Mouse (Mus musculus) liver, embryonic 16.5 days (tissue): ENCODE data around the gene Cers6. TPM values are rescaled to one million over a fixed set of nuclear protein-coding genes. Genes with fewer than 3 reads are reported as not detected.
A peak's percentile ranks its signal among the peaks of the same experiment; 100 is the strongest.

Source experiments
- ATAC-seq: fragments of 200-750 bp; cut with Nextera tagmentation; 2 replicates; pipeline ENCODE4 v1.8.0; 2017; ENCODE audit warnings: low read depth, mild to moderate bottlenecking, moderate number of reproducible peaks, moderate library complexity
- H3K27ac ChIP-seq: fragments of 300-500 bp; sonication (generic); 2 replicates; pipeline ENCODE4 v1.5.1; 2014; ENCODE audit warnings: mild to moderate bottlenecking, low read length
- H3K27me3 ChIP-seq: fragments of 300-500 bp; sonication (generic); 2 replicates; pipeline ENCODE4 v1.6.1; 2014; ENCODE audit warnings: low read depth, low read length, mixed read lengths; ENCODE audit not compliant: control insufficient read depth, insufficient read depth
- H3K36me3 ChIP-seq: fragments of 300-500 bp; sonication (generic); 2 replicates; pipeline ENCODE4 v1.6.1; 2014; ENCODE audit warnings: mild to moderate bottlenecking; ENCODE audit not compliant: control insufficient read depth, insufficient read depth
- H3K4me1 ChIP-seq: fragments of 300-500 bp; sonication (generic); 2 replicates; pipeline ENCODE4 v1.6.1; 2014; ENCODE audit warnings: low read depth, low read length, mixed read lengths; ENCODE audit not compliant: control insufficient read depth
- H3K4me2 ChIP-seq: fragments of 300-500 bp; sonication (generic); 2 replicates; pipeline ENCODE4 v1.6.1; 2014; ENCODE audit warnings: low read depth, low read length, mixed read lengths
- H3K4me3 ChIP-seq: fragments of 300-500 bp; sonication (generic); 2 replicates; pipeline ENCODE4 v1.5.1; 2014; ENCODE audit warnings: low read depth, mild to moderate bottlenecking, low read length
- H3K9ac ChIP-seq: fragments of 300-500 bp; sonication (generic); 2 replicates; pipeline ENCODE4 v1.6.1; 2014; ENCODE audit warnings: low read depth, low read length
- H3K9me3 ChIP-seq: fragments of 300-500 bp; sonication (generic); replicated peaks from 2 replicates; pipeline ENCODE4 v1.6.1; 2016; ENCODE audit warnings: low read length; ENCODE audit not compliant: control insufficient read depth
- WGBS: fragments of 180-500 bp; shearing (Covaris S2); extraction: QIAGEN DNeasy Blood & Tissue Kit; methylation state at CpG from one replicate; pipeline ENCODE4 v1.1.7; 2014; ENCODE audit not compliant: insufficient replicate concordance; 5-methylcytosine and 5-hydroxymethylcytosine counted together
- polyA plus RNA-seq: library from polyadenylated mRNA; unstranded; fragments of >200 nt; fragmentation: Nextera tagmentation; extraction: Ambion mirVana; gene quantifications from 2 replicates; pipeline ENCODE4 v1.2.1, GENCODE M21; 2015

Gene Cers6
- polyA plus RNA-seq, 1 experiment from 2014 or later: 10.7 TPM

- 58% methylated on average over 4 of the region's 4 CpGs for WGBS
- Histone ChIP-seq H3K27me3 (no peaks in the 10 kb centered on the region), H3K9me3 (no peaks in the 10 kb centered on the region), H3K9ac (no peak overlapping the region), H3K4me3 (no peak overlapping the region), H3K4me1 (no peaks in the 10 kb centered on the region), H3K36me3 (no peaks in the 10 kb centered on the region), H3K4me2 (no peak overlapping the region), H3K27ac (no peak overlapping the region)
- no peak for ATAC-seq
Observed at GRCm38 (mm10) chr2:69121681-69122080, 260.4 kb downstream of the Cers6 start.

GRCm38 (mm10) chr2:69125425-69125824 lies 264.2 kb downstream of the Cers6 start:
- Histone ChIP-seq H3K4me1 (no peaks in the 10 kb centered on the region), H3K4me3 (no peak overlapping the region), H3K9ac (no peak overlapping the region), H3K27ac (no peak overlapping the region), H3K36me3 (no peaks in the 10 kb centered on the region), H3K27me3 (no peaks in the 10 kb centered on the region), H3K4me2 (no peak overlapping the region), H3K9me3 (no peaks in the 10 kb centered on the region)
- WGBS: 37% methylated on average over 3 of the region's 3 CpGs
- no peak for ATAC-seq

- no peaks in the 10 kb centered on the region; the same call in 1 of the 2 replicates for H3K4me1 ChIP-seq
- WGBS: 61% methylated on average over 7 of the region's 7 CpGs
- H3K36me3 ChIP-seq: no peaks in the 10 kb centered on the region
- no peak for ATAC-seq
- H3K9ac ChIP-seq: no peak overlapping the region
- no peak overlapping the region for H3K27ac ChIP-seq
- no peak overlapping the region for H3K4me3 ChIP-seq
- H3K27me3 ChIP-seq: no peaks in the 10 kb centered on the region
- H3K9me3 ChIP-seq: no peaks in the 10 kb centered on the region
- H3K4me2 ChIP-seq: no peak overlapping the region
Observed at GRCm38 (mm10) chr2:69128321-69128720, 267.1 kb downstream of the Cers6 start.

- H3K9me3 ChIP-seq: no peaks in the 10 kb centered on the region
- ATAC-seq: no peak; the same call in 1 of the 2 replicates
- no peaks in the 10 kb centered on the region; the same call in 1 of the 2 replicates for H3K4me1 ChIP-seq
- H3K9ac ChIP-seq: no peak overlapping the region
- no peak overlapping the region for H3K27ac ChIP-seq
- 25% methylated on average over 10 of the region's 10 CpGs for WGBS
- H3K4me3 ChIP-seq: no peak overlapping the region
- H3K4me2 ChIP-seq: no peak overlapping the region
- H3K36me3 ChIP-seq: no peaks in the 10 kb centered on the region
- H3K27me3 ChIP-seq: no peaks in the 10 kb centered on the region
Observed at GRCm38 (mm10) chr2:69128921-69129395, 267.7 kb downstream of the Cers6 start.

- Histone ChIP-seq H3K4me2 (no peak overlapping the region), H3K9ac (no peak overlapping the region), H3K27me3 (no peaks in the 10 kb centered on the region), H3K27ac (no peak overlapping the region), H3K9me3 (no peaks in the 10 kb centered on the region), H3K36me3 (no peaks in the 10 kb centered on the region), H3K4me1 (no peaks in the 10 kb centered on the region; the same call in 1 of the 2 replicates), H3K4me3 (no peak overlapping the region)
- 54% methylated on average over 7 of the region's 7 CpGs for WGBS
- 0 out of 2 replicates have a peak, but pooled peaks have one; percentile 27 for ATAC-seq
Observed at GRCm38 (mm10) chr2:69129425-69130210, 268.4 kb downstream of the Cers6 start.

- no peak overlapping the region for H3K27ac ChIP-seq
- H3K27me3 ChIP-seq: no peaks in the 10 kb centered on the region
- H3K4me3 ChIP-seq: no peak overlapping the region
- WGBS: 68% methylated on average over 3 of the region's 3 CpGs
- ATAC-seq: peak; percentile 57
- no peak overlapping the region for H3K4me2 ChIP-seq
- H3K9me3 ChIP-seq: no peaks in the 10 kb centered on the region
- H3K36me3 ChIP-seq: no peaks in the 10 kb centered on the region
- H3K9ac ChIP-seq: no peak overlapping the region
- H3K4me1 ChIP-seq: no peaks in the 10 kb centered on the region; the same call in 1 of the 2 replicates
Observed at GRCm38 (mm10) chr2:69132046-69132445, 270.8 kb downstream of the Cers6 start.

- no peaks in the 10 kb centered on the region for H3K27me3 ChIP-seq
- H3K4me3 ChIP-seq: no peak overlapping the region
- ATAC-seq: no peak
- no peak overlapping the region; the same call in 1 of the 2 replicates for H3K4me2 ChIP-seq
- WGBS: 42% methylated on average over 5 of the region's 5 CpGs
- H3K9me3 ChIP-seq: no peaks in the 10 kb centered on the region
- no peaks in the 10 kb centered on the region; the same call in 1 of the 2 replicates for H3K4me1 ChIP-seq
- no peak overlapping the region for H3K9ac ChIP-seq
- H3K27ac ChIP-seq: no peak overlapping the region
- H3K36me3 ChIP-seq: no peaks in the 10 kb centered on the region
Observed at GRCm38 (mm10) chr2:69132488-69133040, 271.3 kb downstream of the Cers6 start.

GRCm38 (mm10) chr2:69134186-69134585 lies 272.9 kb downstream of the Cers6 start:
- H3K27ac ChIP-seq: no peak overlapping the region
- H3K36me3 ChIP-seq: no peaks in the 10 kb centered on the region
- H3K4me2 ChIP-seq: no peak overlapping the region
- 57% methylated on average over 1 of the region's 1 CpGs for WGBS
- H3K9ac ChIP-seq: no peak overlapping the region
- no peaks in the 10 kb centered on the region; the same call in 1 of the 2 replicates for H3K4me1 ChIP-seq
- no peaks in the 10 kb centered on the region for H3K9me3 ChIP-seq
- H3K4me3 ChIP-seq: no peak overlapping the region
- ATAC-seq: no peak
- no peaks in the 10 kb centered on the region for H3K27me3 ChIP-seq

- H3K36me3 ChIP-seq: no peaks in the 10 kb centered on the region
- peak overlapping the region; percentile 49; the same call in 1 of the 2 replicates for H3K4me2 ChIP-seq
- H3K27me3 ChIP-seq: no peaks in the 10 kb centered on the region
- no peaks in the 10 kb centered on the region; the same call in 1 of the 2 replicates for H3K4me1 ChIP-seq
- no peak overlapping the region for H3K9ac ChIP-seq
- no peak for ATAC-seq
- WGBS: 28% methylated on average over 9 of the region's 9 CpGs
- H3K4me3 ChIP-seq: no peak overlapping the region
- H3K27ac ChIP-seq: peak overlapping the region; percentile 45; the same call in 1 of the 2 replicates
- H3K9me3 ChIP-seq: no peaks in the 10 kb centered on the region
Observed at GRCm38 (mm10) chr2:69134937-69135336, 273.7 kb downstream of the Cers6 start.
